Mouse (Mus musculus): ENCODE results near the gene Pnpla7. TPM values are rescaled to one million over a fixed set of nuclear protein-coding genes. Genes with fewer than 3 reads are reported as not detected.

Gene Pnpla7
- total RNA-seq, 1 experiment from 2014 or later, result 35.7 TPM

DNA sequence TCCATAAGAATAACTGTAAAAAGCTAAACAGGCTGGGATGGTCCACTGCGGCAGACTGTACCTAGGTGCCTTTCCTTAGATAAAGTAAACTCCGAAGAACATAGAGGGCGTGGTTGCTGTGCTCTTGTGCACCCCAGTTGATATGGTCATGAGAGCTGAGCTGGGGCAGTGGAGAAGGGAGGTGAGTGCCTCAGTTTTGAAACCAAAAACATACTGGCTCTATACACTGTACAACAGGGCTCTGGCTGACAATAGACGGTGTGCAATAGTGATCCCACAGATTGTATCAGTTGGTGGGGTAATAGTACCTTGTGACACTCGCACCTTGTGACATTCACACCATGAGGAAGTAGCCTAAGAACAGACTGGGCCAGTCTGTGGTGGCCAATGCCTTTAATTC is 1.1 kb downstream of the Pnpla7 start:
- no peak for ATAC-seq (replicated peaks; ENCODE audit: low read depth, poor library complexity, severe bottlenecking)

DNA sequence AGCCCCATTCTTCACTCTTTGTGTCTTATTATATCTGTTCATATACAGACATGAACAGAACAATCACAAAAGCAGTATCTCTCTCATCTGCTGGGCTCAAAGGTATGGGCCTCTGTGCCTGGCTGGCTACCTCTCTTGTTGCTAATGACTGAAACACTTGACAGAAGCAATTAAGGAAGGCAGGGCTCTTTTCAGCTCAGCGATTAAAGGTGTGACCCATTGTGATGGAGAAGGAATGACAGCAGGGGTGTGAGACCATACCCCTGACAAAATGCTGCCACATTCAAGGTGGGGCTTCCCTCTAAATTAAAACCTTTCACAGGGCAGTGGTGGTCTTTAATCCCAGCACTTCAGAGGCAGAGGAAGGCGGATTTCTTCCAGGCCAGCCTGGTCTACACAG is 11.9 kb downstream of the Pnpla7 start:
- no peak for ATAC-seq (replicated peaks; ENCODE audit: low read depth, poor library complexity, severe bottlenecking)

DNA sequence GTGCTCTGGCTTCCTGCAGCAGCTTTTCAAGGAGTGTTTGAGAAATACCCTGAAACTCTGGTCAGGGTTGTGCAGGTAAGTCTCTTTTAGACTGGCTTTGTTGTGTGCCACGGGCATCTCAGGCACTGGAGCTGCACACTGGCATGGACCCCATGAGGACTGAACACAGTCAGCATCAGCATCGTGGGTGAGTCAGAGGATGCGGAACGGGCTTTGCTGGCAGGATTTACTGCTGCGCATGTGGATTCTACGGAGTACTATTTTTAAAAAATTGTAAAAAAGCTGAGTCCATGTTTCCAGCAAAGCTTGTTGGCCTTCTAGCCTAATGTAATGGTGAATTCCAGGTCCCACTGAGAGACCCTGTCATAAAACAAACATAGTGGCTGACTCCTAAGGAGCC is 19.5 kb downstream of the Pnpla7 start:
- no peak for ATAC-seq (replicated peaks; ENCODE audit: low read depth, poor library complexity, severe bottlenecking)

DNA sequence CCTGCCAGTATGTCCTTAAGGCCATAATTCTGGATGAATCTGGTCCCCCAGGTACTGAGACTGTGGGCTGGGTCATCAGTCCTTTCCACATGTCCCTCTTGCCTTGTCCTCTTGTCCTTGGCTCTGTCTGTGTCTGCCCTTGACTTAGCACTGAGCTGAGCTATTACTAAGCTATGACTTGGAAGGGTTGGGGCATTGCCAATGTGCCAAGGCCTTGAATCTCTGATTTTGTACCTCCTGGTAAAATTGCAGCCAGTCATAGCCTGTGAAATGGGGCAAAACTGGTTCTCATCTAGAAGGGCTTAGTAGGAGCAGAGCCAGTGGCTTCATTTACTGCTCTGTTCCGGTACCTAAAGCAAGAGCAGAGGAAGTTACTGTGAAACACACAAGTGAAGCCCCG is 20.6 kb downstream of the Pnpla7 start:
- ATAC-seq (replicated peaks; ENCODE audit: low read depth, poor library complexity, severe bottlenecking), result no peak

DNA sequence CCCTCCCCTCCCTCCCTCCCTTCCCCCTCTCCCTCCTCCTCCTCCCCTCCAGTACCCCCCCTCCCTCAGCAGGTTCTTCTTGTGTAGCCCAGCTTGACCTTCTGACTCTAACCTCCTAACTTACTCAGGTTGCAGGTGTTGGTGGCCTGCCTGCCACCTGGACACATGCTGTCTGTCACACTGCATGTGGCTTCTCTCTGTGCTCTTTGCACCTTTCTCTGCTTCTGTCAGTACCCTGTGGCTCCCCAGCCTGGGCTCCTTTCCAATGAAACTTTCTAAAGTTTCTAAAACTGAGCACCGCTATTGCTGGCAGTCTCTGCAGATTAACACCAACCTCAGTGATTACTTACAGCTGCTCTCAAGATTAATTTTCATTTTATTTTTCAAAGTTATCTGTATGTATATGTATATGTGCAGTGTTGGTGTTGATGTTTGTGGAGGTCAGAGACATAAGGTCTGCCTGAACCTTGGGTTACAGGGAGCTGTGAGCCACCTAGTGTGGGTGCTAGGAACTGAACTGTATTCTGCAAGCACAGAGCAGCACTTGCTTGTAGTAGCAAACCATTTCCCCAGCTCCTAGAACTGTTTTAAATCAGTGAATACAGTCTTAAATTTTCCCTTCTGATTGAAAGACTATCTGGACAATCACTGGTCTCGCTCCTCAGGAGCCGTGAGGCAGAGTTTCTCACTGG is 24.9 kb downstream of the Pnpla7 start:
- peak; percentile 58 for ATAC-seq (replicated peaks; ENCODE audit: low read depth, poor library complexity, severe bottlenecking)

DNA sequence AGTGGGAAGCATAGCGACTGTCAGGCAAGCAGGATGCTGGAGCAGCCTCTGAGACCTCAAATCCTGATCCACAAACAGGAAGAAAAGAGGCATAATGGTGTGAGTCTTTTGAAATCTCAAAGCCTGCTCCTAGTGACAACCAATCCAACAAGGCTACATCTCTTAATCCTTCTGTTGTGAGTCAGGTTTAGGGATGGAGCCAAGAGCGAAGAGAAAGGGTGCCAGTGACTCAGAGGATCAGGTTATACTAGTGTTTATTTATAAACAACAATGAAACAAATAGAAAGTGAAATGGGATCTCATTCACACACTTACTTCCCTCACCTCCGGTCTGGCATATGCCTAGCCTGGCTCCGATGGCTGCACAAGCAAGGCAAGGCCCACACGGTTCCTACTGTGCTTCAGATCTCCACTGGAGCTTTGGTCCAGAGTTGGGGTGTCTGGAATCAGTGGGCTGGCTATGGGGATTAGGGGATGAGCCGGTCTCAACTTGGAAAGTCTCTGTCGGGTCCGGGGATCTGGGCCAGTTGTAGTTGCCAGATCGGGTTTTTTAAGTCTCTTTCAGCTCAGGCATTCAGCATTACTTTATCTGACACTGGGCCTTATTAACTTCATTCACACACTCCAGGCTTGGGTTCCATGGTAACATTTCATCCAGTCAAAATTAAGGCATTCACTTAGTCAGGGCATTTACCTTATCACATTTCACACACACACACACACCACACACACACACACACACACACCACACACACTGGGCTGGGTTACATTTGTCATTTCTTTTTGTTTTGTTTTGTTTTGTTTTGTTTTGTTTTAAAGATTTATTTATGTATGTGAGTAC is 28.3 kb downstream of the Pnpla7 start:
- ATAC-seq (replicated peaks; ENCODE audit: low read depth, poor library complexity, severe bottlenecking), result no peak

DNA sequence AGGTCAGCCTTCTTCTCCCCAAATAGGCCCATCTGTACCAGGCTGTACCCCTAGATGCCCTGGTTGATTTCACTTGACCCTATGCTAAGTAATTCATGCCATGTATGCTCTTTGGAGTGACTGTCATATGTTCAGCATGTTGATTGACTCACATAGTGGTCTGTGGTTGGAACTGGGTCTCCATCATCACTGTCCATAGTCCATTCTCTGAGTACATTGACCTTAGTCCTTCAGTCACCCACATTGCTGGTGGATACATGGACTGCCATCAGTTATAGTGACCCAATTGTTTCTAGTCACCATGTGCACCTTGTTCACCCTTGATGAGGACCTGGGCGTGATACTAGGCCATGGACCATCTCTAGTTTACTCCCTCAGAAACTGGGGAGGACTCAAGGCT is 30.9 kb downstream of the Pnpla7 start:
- no peak for ATAC-seq (replicated peaks; ENCODE audit: low read depth, poor library complexity, severe bottlenecking)

DNA sequence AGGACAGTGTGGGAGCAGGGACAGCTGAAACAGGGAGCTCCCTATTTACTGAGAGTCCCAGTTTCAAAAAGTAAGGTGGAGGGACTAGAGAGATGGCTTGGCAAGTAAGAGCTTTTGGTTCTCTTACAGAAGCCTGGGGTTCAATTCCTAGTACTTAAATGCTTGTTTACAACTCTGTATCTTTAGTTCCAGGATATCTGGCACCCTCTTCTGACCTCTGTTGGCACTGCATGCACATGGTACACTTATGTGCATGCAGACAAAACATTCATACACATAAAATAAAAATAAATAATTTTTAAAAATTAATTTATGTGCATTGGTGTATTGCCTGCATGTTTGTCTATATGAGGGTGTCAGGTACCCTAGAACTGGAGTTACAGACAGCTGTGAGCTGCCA is 32.4 kb downstream of the Pnpla7 start:
- 0 out of 2 replicates have a peak, but pooled peaks have one; percentile 54 for ATAC-seq (replicated peaks; ENCODE audit: low read depth, poor library complexity, severe bottlenecking)

DNA sequence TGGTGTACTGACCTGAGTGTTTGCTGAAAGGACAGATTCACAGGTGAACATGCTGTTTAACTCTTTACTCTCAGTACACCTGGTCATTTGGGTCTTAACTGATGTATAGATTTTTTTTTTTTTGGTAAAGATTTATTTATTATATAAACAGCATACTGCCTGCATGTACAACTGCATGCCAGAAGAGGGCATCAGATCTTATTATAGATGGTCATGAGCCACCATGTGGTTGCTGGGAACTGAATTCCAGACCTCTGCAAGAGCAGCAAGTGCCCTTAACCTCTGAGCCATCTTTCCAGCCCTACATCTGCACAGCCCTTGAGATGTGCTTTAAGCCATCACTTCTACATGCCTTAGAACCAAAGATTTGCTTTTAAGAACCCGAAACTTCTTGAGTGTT is 46.8 kb downstream of the Pnpla7 start:
- ATAC-seq (replicated peaks; ENCODE audit: low read depth, poor library complexity, severe bottlenecking), result no peak

DNA sequence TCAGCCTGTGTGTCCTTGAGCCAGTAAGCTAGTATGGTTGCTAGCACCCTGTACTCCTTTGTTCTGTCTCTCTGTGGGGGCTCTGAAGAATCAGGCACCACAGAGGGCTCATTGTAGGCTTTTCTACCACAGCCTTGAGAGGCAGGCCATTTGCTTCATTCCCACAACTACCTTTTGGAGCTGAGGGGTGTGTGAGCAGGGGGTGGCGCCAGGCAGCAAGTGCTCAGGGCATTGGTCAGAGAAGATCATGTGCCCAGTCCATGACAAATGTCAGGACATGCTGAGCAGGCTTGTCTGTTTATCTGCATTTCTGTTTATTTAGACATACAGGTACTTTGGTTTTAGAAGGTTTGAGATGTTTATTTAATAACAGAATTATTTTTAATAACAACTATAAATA is 49.3 kb downstream of the Pnpla7 start:
- no peak for ATAC-seq (replicated peaks; ENCODE audit: low read depth, poor library complexity, severe bottlenecking)

DNA sequence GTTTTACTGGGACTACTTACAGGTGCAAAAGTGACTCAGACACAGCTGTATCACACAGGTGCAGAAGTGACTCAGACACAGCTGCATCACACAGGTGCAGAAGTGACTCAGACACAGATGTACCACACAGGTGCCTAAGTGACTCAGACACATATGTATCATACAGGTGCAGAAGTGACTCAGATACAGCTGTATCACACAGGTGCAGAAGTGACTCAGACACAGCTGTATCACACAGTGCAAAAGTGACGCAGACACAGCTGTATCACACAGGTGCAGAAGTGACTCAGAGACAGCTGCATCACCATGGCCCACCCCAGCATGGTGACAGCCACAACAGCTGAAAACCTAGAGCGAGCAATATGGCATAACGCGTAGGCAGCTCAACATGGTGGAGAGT is 59.2 kb downstream of the Pnpla7 start:
- no peak for ATAC-seq (replicated peaks; ENCODE audit: low read depth, poor library complexity, severe bottlenecking)

DNA sequence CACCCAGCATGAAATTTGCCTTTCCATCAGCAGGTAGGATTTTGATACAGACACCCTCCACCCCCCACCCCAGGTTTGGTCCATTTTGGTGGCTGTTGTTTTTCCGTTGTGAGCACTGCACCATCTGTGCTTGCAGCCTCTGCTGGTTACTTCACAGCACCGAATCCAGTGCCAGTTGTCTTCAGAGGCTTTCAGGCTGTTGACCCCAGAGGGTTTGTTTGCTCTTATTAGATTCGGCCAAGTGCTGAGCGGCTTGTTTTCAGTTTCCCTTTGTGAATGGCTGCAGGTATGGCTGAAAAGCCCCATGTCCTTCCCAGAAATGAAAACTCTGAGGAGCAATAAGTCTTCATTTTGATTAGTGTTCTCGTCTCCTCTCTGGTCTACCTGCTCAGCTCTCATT is 64.3 kb downstream of the Pnpla7 start:
- ATAC-seq (replicated peaks; ENCODE audit: low read depth, poor library complexity, severe bottlenecking), result no peak

DNA sequence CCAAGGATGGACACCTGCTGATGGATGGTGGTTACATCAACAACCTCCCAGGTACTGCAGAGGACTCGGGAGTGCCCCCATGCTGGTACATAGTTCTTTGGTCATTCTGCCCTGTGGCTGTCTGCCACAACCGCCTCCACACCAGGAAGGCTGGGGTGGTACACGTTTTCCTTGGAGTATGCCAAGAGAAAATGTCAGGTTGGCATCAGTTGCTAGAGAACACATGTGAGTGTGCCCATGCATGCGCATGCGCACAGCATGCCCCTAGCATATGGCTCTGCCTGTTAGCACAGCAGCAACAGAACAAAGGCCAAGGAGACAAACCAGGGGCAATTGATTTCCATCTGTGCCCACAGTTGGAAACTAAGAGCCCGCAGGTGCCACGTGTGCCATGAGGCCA is 75.1 kb downstream of the Pnpla7 start:
- ATAC-seq (replicated peaks; ENCODE audit: low read depth, poor library complexity, severe bottlenecking), result no peak

DNA sequence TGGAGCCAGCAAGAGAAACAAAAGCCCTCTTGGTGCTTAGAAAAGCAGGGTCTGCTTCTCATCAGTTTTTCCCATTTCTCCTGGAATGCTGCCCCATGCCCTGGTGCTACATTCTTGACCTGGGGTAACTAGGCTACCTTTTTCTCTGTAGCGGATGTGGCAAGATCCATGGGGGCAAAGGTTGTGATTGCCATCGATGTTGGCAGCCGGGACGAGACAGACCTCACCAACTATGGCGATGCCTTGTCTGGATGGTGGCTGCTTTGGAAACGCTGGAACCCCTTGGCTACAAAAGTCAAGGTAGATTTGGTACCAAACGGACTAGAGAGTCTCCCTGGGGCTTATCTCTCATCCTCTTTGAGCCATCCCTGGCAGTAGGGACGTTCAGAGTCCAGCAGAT is 75.6 kb downstream of the Pnpla7 start:
- no peak for ATAC-seq (replicated peaks; ENCODE audit: low read depth, poor library complexity, severe bottlenecking)

DNA sequence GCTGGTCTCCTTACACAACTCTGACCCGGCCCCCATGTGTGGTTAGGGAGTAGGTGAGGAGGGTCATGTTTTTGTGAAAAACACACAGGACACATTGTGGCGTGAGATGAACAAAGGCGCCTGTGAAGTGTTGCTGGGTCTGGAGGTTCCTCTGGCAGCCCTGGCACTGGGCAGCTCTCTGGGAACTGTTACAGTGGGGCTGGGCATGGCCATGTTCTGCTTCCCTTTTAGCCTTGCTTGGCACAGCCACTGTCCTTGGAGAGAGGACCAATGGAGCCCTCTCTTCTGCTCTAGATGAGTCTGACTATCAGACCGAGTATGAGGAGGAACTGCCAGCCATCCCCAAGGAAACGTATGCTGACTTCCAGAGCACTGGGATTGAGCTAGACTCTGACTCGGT is 77.3 kb downstream of the Pnpla7 start:
- no peak for ATAC-seq (replicated peaks; ENCODE audit: low read depth, poor library complexity, severe bottlenecking)

DNA sequence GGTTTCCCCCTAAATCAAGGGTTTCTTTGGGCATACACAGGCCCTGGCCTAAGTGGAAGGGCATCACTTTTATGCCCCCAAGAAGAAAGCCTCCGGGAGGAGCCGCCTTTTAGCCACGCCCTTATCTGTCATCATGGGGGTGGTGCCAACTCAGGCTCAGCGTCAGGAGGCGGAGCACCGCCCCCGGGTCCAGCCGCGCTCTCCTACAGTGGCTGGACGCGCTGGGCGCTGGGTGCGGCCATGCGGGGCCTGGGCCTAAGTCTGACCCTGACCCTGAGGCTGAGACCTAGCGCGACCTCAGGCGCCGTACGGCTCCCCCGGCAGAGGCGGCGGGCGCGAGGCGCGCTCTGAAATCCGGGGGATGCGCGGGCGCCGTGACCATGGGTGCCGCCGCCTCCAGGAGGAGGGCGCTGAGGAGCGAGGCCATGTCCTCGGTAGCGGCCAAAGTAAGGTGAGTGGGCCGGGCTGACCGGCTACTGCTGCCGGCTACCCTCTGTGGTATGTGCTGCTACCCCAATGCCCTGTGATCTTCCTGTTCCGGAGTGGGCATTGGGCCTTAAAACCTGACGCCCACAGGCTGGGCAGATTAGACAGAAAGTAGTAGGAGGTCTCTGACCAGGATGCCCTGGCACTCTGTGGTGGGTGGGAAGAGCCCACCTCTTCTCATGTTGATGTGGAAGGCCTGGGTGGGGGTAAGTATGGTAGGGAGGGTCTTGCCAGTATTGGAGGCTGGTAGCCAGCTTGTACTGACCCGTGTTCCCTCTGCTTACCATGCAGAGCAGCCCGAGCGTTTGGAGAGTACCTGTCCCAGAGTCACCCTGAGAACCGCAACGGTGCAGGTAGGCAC is 78.6 kb downstream of the Pnpla7 start, which contains the start of gene Nsmf:
Gene Nsmf, plus strand, starts transcription at position 135 of the 847 bp plus-strand sequence.
- peak; percentile 86 for ATAC-seq (replicated peaks; ENCODE audit: low read depth, poor library complexity, severe bottlenecking)

DNA sequence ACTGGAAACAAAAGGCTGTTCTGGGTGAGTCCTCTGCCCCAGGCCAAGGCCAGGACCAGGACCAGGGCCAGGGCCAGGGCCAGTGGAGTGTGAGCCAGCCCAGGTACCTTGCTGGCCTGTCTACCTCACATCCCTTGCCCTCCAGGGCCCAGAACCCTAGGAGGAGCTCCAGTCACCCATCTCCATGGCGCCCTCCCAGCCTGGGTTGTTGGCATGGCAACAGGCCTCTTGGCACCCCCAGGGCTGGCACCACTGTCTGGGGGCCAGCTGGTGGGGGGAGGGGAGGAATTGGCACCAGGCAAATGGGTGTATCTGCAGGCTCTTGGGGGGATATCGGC is 79.2 kb downstream of the Pnpla7 start:
- ATAC-seq (replicated peaks; ENCODE audit: low read depth, poor library complexity, severe bottlenecking), result no peak

DNA sequence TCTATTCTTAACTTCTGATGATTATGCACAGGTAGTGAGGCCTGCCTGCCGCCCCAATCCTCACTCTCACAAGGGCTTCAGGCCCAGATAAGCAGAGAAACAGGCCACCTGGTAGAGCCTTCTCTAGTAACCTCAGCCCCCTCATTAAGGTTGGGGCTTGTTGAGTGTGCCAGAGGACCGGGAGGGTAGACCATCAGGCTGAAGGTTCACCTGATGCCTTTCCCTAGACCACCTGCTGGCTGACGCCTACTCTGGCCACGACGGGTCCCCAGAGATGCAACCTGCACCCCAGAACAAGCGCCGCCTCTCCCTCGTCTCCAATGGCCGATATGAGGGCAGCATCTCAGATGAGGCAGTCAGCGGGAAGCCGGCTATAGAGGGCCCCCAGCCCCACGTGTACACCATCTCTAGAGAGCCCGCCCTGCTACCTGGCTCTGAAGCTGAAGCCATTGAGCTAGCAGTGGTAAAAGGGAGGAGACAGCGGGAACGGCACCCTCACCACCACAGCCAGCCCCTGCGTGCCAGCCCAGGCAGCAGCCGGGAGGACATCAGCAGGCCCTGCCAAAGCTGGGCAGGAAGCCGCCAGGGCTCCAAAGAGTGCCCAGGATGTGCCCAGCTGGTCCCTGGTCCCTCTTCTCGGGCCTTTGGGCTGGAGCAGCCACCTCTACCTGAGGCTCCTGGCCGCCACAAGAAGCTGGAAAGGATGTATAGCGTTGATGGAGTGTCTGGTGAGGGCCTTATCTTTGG is 79.7 kb downstream of the Pnpla7 start:
- no peak for ATAC-seq (replicated peaks; ENCODE audit: low read depth, poor library complexity, severe bottlenecking)

DNA sequence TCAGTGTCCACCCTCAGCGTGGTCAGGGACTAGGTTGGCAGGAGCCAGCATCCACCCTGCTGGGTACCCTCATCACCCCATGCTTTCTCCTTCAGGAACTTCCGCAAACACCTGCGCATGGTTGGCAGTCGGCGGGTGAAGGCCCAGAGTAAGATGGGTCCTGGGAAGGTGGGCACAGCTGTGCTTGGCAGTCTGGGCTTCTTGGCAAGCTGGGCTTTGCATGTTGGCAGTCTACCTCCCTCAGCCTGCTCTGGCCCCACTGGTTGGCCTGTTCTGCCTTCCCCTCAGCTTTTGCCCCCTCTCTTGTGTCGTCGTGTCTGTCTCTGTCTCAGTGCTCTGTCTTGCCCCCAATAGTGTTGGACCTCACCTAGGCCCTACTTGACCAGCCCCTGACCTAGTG is 83.1 kb downstream of the Pnpla7 start:
- no peak for ATAC-seq (replicated peaks; ENCODE audit: low read depth, poor library complexity, severe bottlenecking)

DNA sequence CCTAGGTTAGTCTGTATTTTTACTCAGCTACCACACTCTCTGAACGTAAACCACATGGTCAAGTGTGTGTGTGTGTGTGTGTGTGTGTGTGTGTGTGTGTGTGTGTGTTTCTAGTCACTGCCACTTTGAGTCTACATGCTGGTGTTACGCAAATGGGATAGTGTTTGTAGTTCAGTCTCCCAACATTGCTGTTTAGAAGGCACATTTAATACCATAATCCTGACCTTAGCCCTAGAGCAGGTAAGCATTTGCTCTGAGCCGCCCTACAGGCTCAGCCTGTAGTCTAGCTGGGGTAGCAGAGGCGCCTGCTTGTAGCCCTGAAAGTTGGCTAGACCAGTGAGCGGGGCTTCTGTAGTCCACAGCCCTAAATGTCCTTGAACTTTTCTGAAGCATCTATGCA is 87.7 kb downstream of the Pnpla7 start:
- ATAC-seq (replicated peaks; ENCODE audit: low read depth, poor library complexity, severe bottlenecking), result no peak

Data from common myeloid progenitor, adult 5-6 weeks (primary cell).